In genomic region chr8:47381216-47381615, GRCm38 (mm10) we compare ENCODE assay signal across 9 mouse cellular contexts.
DNase-seq lines count a peak whose midpoint lies in the region; ATAC-seq and TF ChIP-seq lines count a peak whose summit lies in the region.
"Had no signal": no experiment of that assay in that cellular context is flagged by ENCODE, and none has a peak within 500 bp of the region (broad histone marks: within the 10 kb centered on the region; RNA-seq: fewer than 3 reads in every experiment).

No protein-coding gene starts in this region.

- H3K36me3 ChIP-seq in embryonic facial prominence, embryonic 14.5 days (ENCODE audit: control insufficient read depth, insufficient read depth, low read length), result no peaks in the 10 kb centered on the region
- no peaks in the 10 kb centered on the region for H3K36me3 ChIP-seq in embryonic facial prominence, embryonic 10.5 days (replicated peaks)
- no peaks in the 10 kb centered on the region for H3K36me3 ChIP-seq in limb, embryonic 12.5 days
- H3K36me3 ChIP-seq in limb, embryonic 10.5 days, result no peaks in the 10 kb centered on the region
- no peaks in the 10 kb centered on the region for H3K36me3 ChIP-seq in forebrain, postnatal 0 days (ENCODE audit: insufficient read depth)
- H3K36me3 ChIP-seq in lung, postnatal 0 days (ENCODE audit: insufficient read depth, low read length), result no peaks in the 10 kb centered on the region

- no peak for ATAC-seq in embryonic facial prominence, embryonic 14.5 days (ENCODE audit: low read depth)
- ATAC-seq in limb, embryonic 12.5 days (ENCODE audit: insufficient number of reproducible peaks, insufficient read depth, low FRiP score, low TSS enrichment, low read depth), result no peak
- ATAC-seq in forebrain, postnatal 0 days, result peak; percentile 48; the same call in 1 of the 2 replicates
- ATAC-seq in lung, postnatal 0 days, result no peak

- no peak overlapping the region for H3K4me2 ChIP-seq in embryonic facial prominence, embryonic 14.5 days (ENCODE audit: low read depth, low read length)
- no peak overlapping the region for H3K4me2 ChIP-seq in limb, embryonic 12.5 days
- H3K4me2 ChIP-seq in forebrain, postnatal 0 days (ENCODE audit: low read depth), result no peak overlapping the region
- no peak overlapping the region for H3K4me2 ChIP-seq in lung, postnatal 0 days (replicated peaks; ENCODE audit: low read depth, low read length)

- TF ChIP-seq EP300 in lung, postnatal 0 days (IDR thresholded peaks at IDR 0.05), result no peak

- H3K9me3 ChIP-seq in embryonic facial prominence, embryonic 14.5 days (ENCODE audit: control insufficient read depth, low read length), result no peaks in the 10 kb centered on the region
- H3K9me3 ChIP-seq in embryonic facial prominence, embryonic 10.5 days, result no peaks in the 10 kb centered on the region
- H3K9me3 ChIP-seq in limb, embryonic 12.5 days, result no peaks in the 10 kb centered on the region
- no peaks in the 10 kb centered on the region for H3K9me3 ChIP-seq in limb, embryonic 10.5 days (replicated peaks)
- H3K9me3 ChIP-seq in forebrain, postnatal 0 days (ENCODE audit: low read length), result no peaks in the 10 kb centered on the region
- H3K9me3 ChIP-seq in lung, postnatal 0 days (ENCODE audit: low read length), result no peaks in the 10 kb centered on the region

- H3K27me3 ChIP-seq in embryonic facial prominence, embryonic 14.5 days (replicated peaks; ENCODE audit: control insufficient read depth, insufficient read depth, low read length), result no peaks in the 10 kb centered on the region
- H3K27me3 ChIP-seq in embryonic facial prominence, embryonic 10.5 days (replicated peaks; ENCODE audit: low read depth, poor library complexity, severe bottlenecking), result no peaks in the 10 kb centered on the region
- H3K27me3 ChIP-seq in limb, embryonic 12.5 days, result no peaks in the 10 kb centered on the region
- no peaks in the 10 kb centered on the region for H3K27me3 ChIP-seq in limb, embryonic 10.5 days (ENCODE audit: low read depth, poor library complexity, severe bottlenecking)
- no peaks in the 10 kb centered on the region for H3K27me3 ChIP-seq in forebrain, postnatal 0 days (ENCODE audit: insufficient read depth, low read length)
- no peaks in the 10 kb centered on the region for H3K27me3 ChIP-seq in lung, postnatal 0 days (replicated peaks; ENCODE audit: insufficient read depth, low read length)

- WGBS in embryonic facial prominence, embryonic 14.5 days, result 51% methylated on average over 3 of the region's 3 CpGs
- WGBS in embryonic facial prominence, embryonic 10.5 days, result 49% methylated on average over 3 of the region's 3 CpGs
- 54% methylated on average over 3 of the region's 3 CpGs for WGBS in limb, embryonic 12.5 days
- 82% methylated on average over 3 of the region's 3 CpGs for WGBS in limb, embryonic 10.5 days
- 14% methylated on average over 3 of the region's 3 CpGs for WGBS in forebrain, postnatal 0 days
- 30% methylated on average over 3 of the region's 3 CpGs for WGBS in lung, postnatal 0 days

- H3K9ac ChIP-seq in embryonic facial prominence, embryonic 14.5 days (ENCODE audit: low read depth, low read length), result no peak overlapping the region
- no peak overlapping the region for H3K9ac ChIP-seq in limb, embryonic 12.5 days (replicated peaks)
- H3K9ac ChIP-seq in forebrain, postnatal 0 days, result no peak overlapping the region
- no peak overlapping the region for H3K9ac ChIP-seq in lung, postnatal 0 days (replicated peaks; ENCODE audit: low read depth)

- no peak overlapping the region for H3K4me3 ChIP-seq in embryonic facial prominence, embryonic 14.5 days (ENCODE audit: low read depth, low read length)
- H3K4me3 ChIP-seq in embryonic facial prominence, embryonic 10.5 days, result no peak overlapping the region
- no peak overlapping the region for H3K4me3 ChIP-seq in limb, embryonic 12.5 days (replicated peaks)
- no peak overlapping the region for H3K4me3 ChIP-seq in limb, embryonic 10.5 days
- no peak overlapping the region for H3K4me3 ChIP-seq in forebrain, postnatal 0 days (ENCODE audit: low read depth, low read length)
- no peak overlapping the region for H3K4me3 ChIP-seq in lung, postnatal 0 days (ENCODE audit: low read depth, low read length)

- peak; percentile 68 for DNase-seq in embryonic facial prominence, embryonic 14.5 days (ENCODE audit: low spot score)
- DNase-seq in embryonic facial prominence, embryonic 10.5 days (ENCODE audit: low spot score), result no peak
- DNase-seq in limb, embryonic 10.5 days (ENCODE audit: low spot score), result no peak
- peak; percentile 65 for DNase-seq in forebrain, postnatal 0 days
- peak; percentile 78 for DNase-seq in lung, postnatal 0 days (ENCODE audit: low spot score)
- DNase-seq in gastrocnemius, postnatal 4 days (ENCODE audit: low spot score in 2 of 2), result no peak
- no peak for DNase-seq in urinary bladder, postnatal 36 days (ENCODE audit: low spot score in 2 of 2)
- DNase-seq: thymus, adult 2 months had no signal

- TF ChIP-seq CTCF in forebrain, postnatal 0 days (IDR thresholded peaks at IDR 0.05; ENCODE audit: low read depth), result no peak
- TF ChIP-seq CTCF in lung, postnatal 0 days (IDR thresholded peaks at IDR 0.05), result no peak

- H3K4me1 ChIP-seq in embryonic facial prominence, embryonic 14.5 days (ENCODE audit: control insufficient read depth, insufficient read depth, low read length), result peaks cover 14% of the 10 kb centered on the region; the same call in 1 of the 2 replicates
- peaks cover 9% of the 10 kb centered on the region for H3K4me1 ChIP-seq in embryonic facial prominence, embryonic 10.5 days
- H3K4me1 ChIP-seq in limb, embryonic 12.5 days (replicated peaks), result peaks cover 16% of the 10 kb centered on the region
- peaks cover 18% of the 10 kb centered on the region for H3K4me1 ChIP-seq in limb, embryonic 10.5 days
- no peaks in the 10 kb centered on the region for H3K4me1 ChIP-seq in forebrain, postnatal 0 days (ENCODE audit: insufficient read depth)
- H3K4me1 ChIP-seq in lung, postnatal 0 days (ENCODE audit: insufficient read depth, low read depth, low read length), result peaks cover 4% of the 10 kb centered on the region; the same call in 1 of the 2 replicates

- no peak overlapping the region for H3K27ac ChIP-seq in embryonic facial prominence, embryonic 14.5 days (replicated peaks; ENCODE audit: low read depth, low read length)
- no peak overlapping the region for H3K27ac ChIP-seq in embryonic facial prominence, embryonic 10.5 days (replicated peaks)
- H3K27ac ChIP-seq in limb, embryonic 12.5 days, result 0 out of 2 replicates have a peak overlapping the region, but pooled peaks have one; percentile 3
- no peak overlapping the region for H3K27ac ChIP-seq in limb, embryonic 10.5 days
- H3K27ac ChIP-seq in forebrain, postnatal 0 days (ENCODE audit: low read depth, low read length), result no peak overlapping the region
- H3K27ac ChIP-seq in lung, postnatal 0 days (ENCODE audit: low read length), result no peak overlapping the region

Comparison
In these comparisons a context has a peak if more than half of its experiments do, and no peak if none do; other contexts are left out.
1. DNase-seq: peak in embryonic facial prominence, embryonic 14.5 days (single experiment), forebrain, postnatal 0 days (single experiment) and lung, postnatal 0 days (single experiment); none in embryonic facial prominence, embryonic 10.5 days (single experiment), limb, embryonic 10.5 days (single experiment), gastrocnemius, postnatal 4 days (0 of 2) and urinary bladder, postnatal 36 days (0 of 2).